12 mouse cellular contexts compared by ENCODE assay signal in the genomic region with DNA sequence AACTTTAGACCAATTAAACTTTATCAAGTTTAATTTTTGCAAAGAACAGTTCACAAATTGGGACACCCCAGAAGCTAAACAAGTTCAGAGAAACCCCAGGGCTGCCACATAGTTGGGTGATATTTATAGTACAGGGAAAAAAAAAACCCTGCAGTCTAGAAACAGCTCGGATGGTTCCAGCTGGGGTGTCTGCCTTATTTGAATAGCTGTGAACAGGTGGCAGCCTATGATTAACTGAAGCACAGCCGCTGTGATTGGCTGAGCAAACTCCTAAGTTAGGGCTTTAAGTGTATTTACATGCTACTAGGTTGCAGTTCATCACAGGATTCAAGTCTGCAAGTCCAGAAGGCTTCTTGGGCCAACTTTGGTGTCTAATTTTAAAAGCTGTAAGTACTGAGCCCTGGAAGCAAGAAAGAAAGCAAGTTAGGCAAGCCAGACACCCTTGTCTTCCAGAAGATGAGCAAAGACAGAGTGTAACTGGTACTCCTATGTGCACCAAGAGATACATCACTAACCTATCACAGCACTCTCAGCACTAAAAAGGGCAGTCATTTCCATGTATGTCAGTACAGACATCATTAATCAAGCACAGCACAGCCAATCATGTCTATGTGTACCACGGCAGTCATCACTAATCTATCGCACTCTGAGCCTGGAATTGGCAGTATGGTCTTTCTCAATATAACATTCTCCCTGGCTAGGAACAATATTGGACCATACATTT. TPM values are rescaled to one million over a fixed set of nuclear protein-coding genes. Genes with fewer than 3 reads are reported as not detected.
DNase-seq lines count a peak whose midpoint lies in the region; ATAC-seq and TF ChIP-seq lines count a peak whose summit lies in the region.
"Had no signal": no experiment of that assay in that cellular context is flagged by ENCODE, and none has a peak within 500 bp of the region (broad histone marks: within the 10 kb centered on the region; RNA-seq: fewer than 3 reads in every experiment).

No protein-coding gene starts in this region.

- H3K4me3 ChIP-seq in myocyte = no peak overlapping the region
- H3K4me3 ChIP-seq: hindbrain, embryonic 15.5 days; neural tube, embryonic 12.5 days; stomach, embryonic 15.5 days had no signal

- peak; percentile 67 for DNase-seq in gastrocnemius, adult 18-20 months (ENCODE audit: low spot score)
- no peak for DNase-seq in gastrocnemius, postnatal 10 days
- DNase-seq in A20 (ENCODE audit: low read depth, low spot score) = peak; percentile 90
- peak; percentile 50 to 75 for DNase-seq in frontal cortex, postnatal 14 days (ENCODE audit: low spot score in 2 of 2)
- DNase-seq in lung, postnatal 10 days = no peak
- DNase-seq: lung, postnatal 36 days had no signal

- no peak for ATAC-seq in monocyte, adult 5-6 weeks (replicated peaks; ENCODE audit: insufficient number of reproducible peaks, low FRiP score, low TSS enrichment, poor library complexity, severe bottlenecking)
- no peak for ATAC-seq in inflammation-experienced regulatory T-cells, adult 6 months

- no peaks in the 10 kb centered on the region for H3K36me3 ChIP-seq in myocyte (ENCODE audit: control insufficient read depth, insufficient read depth)
- H3K36me3 ChIP-seq: hindbrain, embryonic 15.5 days; neural tube, embryonic 12.5 days; stomach, embryonic 15.5 days had no signal

- TF ChIP-seq POLR2A in myocyte (IDR thresholded peaks at IDR 0.05; ENCODE audit: insufficient read length, low read depth) = no peak

- no peak overlapping the region for H3K4me2 ChIP-seq in myocyte (ENCODE audit: low read depth)
- H3K4me2 ChIP-seq: hindbrain, embryonic 15.5 days; neural tube, embryonic 12.5 days; stomach, embryonic 15.5 days had no signal

- H3K79me2 ChIP-seq in myocyte (ENCODE audit: control insufficient read depth, insufficient read depth) = no peaks in the 10 kb centered on the region

- H3K27me3 ChIP-seq in myocyte (ENCODE audit: control insufficient read depth, insufficient read depth, insufficient read length) = no peaks in the 10 kb centered on the region
- H3K27me3 ChIP-seq: hindbrain, embryonic 15.5 days; neural tube, embryonic 12.5 days; stomach, embryonic 15.5 days had no signal

- H3ac ChIP-seq in myocyte (ENCODE audit: control insufficient read depth, insufficient read length) = no peak overlapping the region

TF ChIP-seq in myocyte, 11 proteins besides CTCF, POLR2A, EP300 and RAD21:
- TF ChIP-seq E2F4 (IDR thresholded peaks at IDR 0.05; ENCODE audit: insufficient read depth) (no peak), SRF (IDR thresholded peaks at IDR 0.05; ENCODE audit: control insufficient read depth, insufficient read length, low read depth) (no peak), CEBPB (IDR thresholded peaks at IDR 0.05; ENCODE audit: insufficient read depth, poor library complexity, severe bottlenecking) (no peak), MYOG (IDR thresholded peaks at IDR 0.05; ENCODE audit: control insufficient read depth in 1 of 3, insufficient read depth in 1 of 3, insufficient read length in 2 of 3, low read depth in 2 of 3) (peak in 1 of 3 experiments; percentile 84), MYOD1 (IDR thresholded peaks at IDR 0.05; ENCODE audit: control insufficient read depth in 1 of 3, insufficient read length in 2 of 3, low read depth in 2 of 3) (peak; percentile 48 to 70 (median 66))
TF ChIP-seq in myocyte: peak in this region for 2.

RNA-seq across cellular contexts. Expression of gene Cdh5, which starts 25.9 kb away (rescaled TPM):
- 10 to 100 TPM; 33.7 to 40.2 TPM for total RNA-seq in gastrocnemius, adult 18-20 months (2021)
- 100 to 1,000 TPM; 145 to 168 TPM for total RNA-seq in gastrocnemius, postnatal 10 days (2021)
- polyA plus RNA-seq in myocyte (2012; fragmentation: generic; extraction: Trizol) = 0.11 TPM
- not detected in 3 replicates for total RNA-seq in monocyte, adult 5-6 weeks (2017)
- under 1 TPM in 1 of 3 experiments, not detected in 2; 0.49 TPM for polyA plus RNA-seq in inflammation-experienced regulatory T-cells, adult 6 months (2017; shearing (Covaris generic))

RNA-seq across cellular contexts. Expression of gene Bean1, which starts 42.9 kb away (rescaled TPM):
- total RNA-seq in gastrocnemius, adult 18-20 months (2021) = under 1 TPM; 0.25 to 0.59 TPM
- total RNA-seq in gastrocnemius, postnatal 10 days (2021) = 1 to 10 TPM; 1.0 to 1.4 TPM
- 0.34 TPM for polyA plus RNA-seq in myocyte (2012; fragmentation: generic; extraction: Trizol)
- 0.19 TPM in 1 of 3 replicates, not detected in the others for total RNA-seq in monocyte, adult 5-6 weeks (2017)
- polyA plus RNA-seq in inflammation-experienced regulatory T-cells, adult 6 months (2017; shearing (Covaris generic)) = not detected

Comparison
In these comparisons a context has a peak if more than half of its experiments do, and no peak if none do; other contexts are left out.
1. DNase-seq: peak in gastrocnemius, adult 18-20 months (single experiment), A20 (single experiment) and frontal cortex, postnatal 14 days (2 of 2); none in gastrocnemius, postnatal 10 days (single experiment) and lung, postnatal 10 days (single experiment).
2. RNA of gene Cdh5, which starts 25.9 kb away (total RNA-seq): 145 to 168 TPM in gastrocnemius, postnatal 10 days and 33.7 to 40.2 TPM in gastrocnemius, adult 18-20 months; not detected in monocyte, adult 5-6 weeks; every median in the first group is over 10 times any median in the second.